Mouse (Mus musculus): Measurements from ENCODE around the gene Ttc4.

DNA sequence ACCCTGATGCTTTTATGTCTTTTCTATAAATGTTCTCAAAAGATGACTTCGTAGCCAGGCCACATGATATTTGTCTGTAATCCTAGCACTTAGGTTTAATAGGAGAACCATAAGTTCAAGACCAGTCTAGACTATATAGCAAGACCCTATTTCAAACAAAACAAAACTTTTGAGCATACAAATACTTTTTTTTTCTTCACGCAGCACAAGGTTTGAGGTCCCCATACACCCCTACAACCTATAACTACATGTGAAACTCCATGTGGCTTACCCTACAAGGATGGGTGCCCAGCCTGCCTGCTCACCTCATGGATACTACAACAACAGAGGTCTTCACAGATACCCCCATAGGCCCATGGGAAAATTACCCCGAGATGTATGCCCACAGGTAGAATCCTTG lies 408 bp upstream of the Ttc4 start:
- TF ChIP-seq TAL1 (IDR thresholded peaks at IDR 0.05; ENCODE audit: low read length): no peak
- TF ChIP-seq GATA1 (IDR thresholded peaks at IDR 0.05; ENCODE audit: low read length): no peak
